Mouse (Mus musculus) kidney, adult 9 months (tissue): ENCODE data around the gene Traf2.
"Not testable (repeated sequence)": the region's sequence is repeated elsewhere in the genome, so short reads cannot be mapped to it uniquely, and the experiment has no call there.

Source experiments
- DNase-seq: peaks from one replicate; pipeline ENCODE4 v3.0.0; 2022

Gene Traf2

GRCm38 (mm10) chr2:25575432-25576027 lies 28.8 kb upstream of the Traf2 start:
- DNase-seq, result peak; percentile 36

GRCm38 (mm10) chr2:25574579-25575431 lies 28.1 kb upstream of the Traf2 start, which contains the start of the genes Mamdc4 and Phpt1:
Gene Mamdc4, minus strand, starts transcription at chr2:25574845.
Gene Phpt1, minus strand, starts transcription at chr2:25575224.
- DNase-seq, result peak; percentile 99

- DNase-seq, result no peak
These were observed 27.4 kb upstream of the Traf2 start for GRCm38 (mm10) chr2:25574136-25574535.

GRCm38 (mm10) chr2:25573068-25573467 lies 26.3 kb upstream of the Traf2 start:
- no peak for DNase-seq

- no peak for DNase-seq
These were observed 24.5 kb upstream of the Traf2 start for GRCm38 (mm10) chr2:25571221-25571620.

GRCm38 (mm10) chr2:25569323-25569722 lies 22.6 kb upstream of the Traf2 start:
- no peak for DNase-seq

GRCm38 (mm10) chr2:25568473-25569019 lies 21.8 kb upstream of the Traf2 start:
- no peak for DNase-seq

GRCm38 (mm10) chr2:25566558-25566957 lies 19.8 kb upstream of the Traf2 start:
- no peak for DNase-seq

GRCm38 (mm10) chr2:25565741-25566140 lies 19.0 kb upstream of the Traf2 start:
- no peak for DNase-seq

- no peak for DNase-seq
These were observed 15.2 kb upstream of the Traf2 start for GRCm38 (mm10) chr2:25561946-25562345.

- no peak for DNase-seq
These were observed 13.8 kb upstream of the Traf2 start for GRCm38 (mm10) chr2:25560551-25560950.

- no peak for DNase-seq
These were observed 12.0 kb upstream of the Traf2 start for GRCm38 (mm10) chr2:25558774-25559173.

- peak; percentile 77 for DNase-seq
These were observed 11.2 kb upstream of the Traf2 start for GRCm38 (mm10) chr2:25557964-25558360.

GRCm38 (mm10) chr2:25557221-25557963 lies 10.7 kb upstream of the Traf2 start, which contains the start of gene Edf1:
Gene Edf1, plus strand, starts transcription at chr2:25557847.
- DNase-seq, result peak; percentile 95

- no peak for DNase-seq
These were observed 9.6 kb upstream of the Traf2 start for GRCm38 (mm10) chr2:25556296-25556695.

GRCm38 (mm10) chr2:25555479-25555878 lies 8.7 kb upstream of the Traf2 start:
- not testable (repeated sequence) for DNase-seq

GRCm38 (mm10) chr2:25553171-25553786 lies 6.5 kb upstream of the Traf2 start:
- not testable (repeated sequence) for DNase-seq

- DNase-seq, result peak; percentile 83
These were observed 4.4 kb upstream of the Traf2 start for GRCm38 (mm10) chr2:25551186-25551585.

GRCm38 (mm10) chr2:25549021-25549991 lies 2.6 kb upstream of the Traf2 start:
- no peak for DNase-seq

GRCm38 (mm10) chr2:25545996-25546810 lies 537 bp downstream of the Traf2 start:
- no peak for DNase-seq
